ENCODE assay signal across 8 mouse cellular contexts in genomic region chr2:80616854-80617737, GRCm38 (mm10). TPM values are rescaled to one million over a fixed set of nuclear protein-coding genes. Genes with fewer than 3 reads are reported as not detected.
A peak's percentile ranks its signal among the peaks of the same experiment; 100 is the strongest.
DNase-seq lines count a peak whose midpoint lies in the region; ATAC-seq and TF ChIP-seq lines count a peak whose summit lies in the region.

Gene Dusp19, plus strand, starts transcription at chr2:80617045.
Gene Nup35, plus strand, starts transcription at chr2:80617236.

- H3K27me3 ChIP-seq in G1E (ENCODE audit: insufficient read depth, low read length), result no peaks in the 10 kb centered on the region
- no peaks in the 10 kb centered on the region for H3K27me3 ChIP-seq in forebrain, postnatal 0 days (ENCODE audit: insufficient read depth, low read length)
- H3K27me3 ChIP-seq in lung, embryonic 16.5 days (ENCODE audit: control insufficient read depth, insufficient read depth, low read depth, low read length), result no peaks in the 10 kb centered on the region

- H3K4me2 ChIP-seq in forebrain, postnatal 0 days (ENCODE audit: low read depth), result peak within 1 kb of the TSS; percentile 72
- H3K4me2 ChIP-seq in lung, embryonic 16.5 days (ENCODE audit: low read depth, low read length), result peak within 1 kb of the TSS; percentile 81

- no peak for TF ChIP-seq CTCF in G1E (IDR thresholded peaks at IDR 0.05; ENCODE audit: low read depth, low read length)
- TF ChIP-seq CTCF in forebrain, postnatal 0 days (IDR thresholded peaks at IDR 0.05; ENCODE audit: low read depth), result no peak

- H3K9ac ChIP-seq in forebrain, postnatal 0 days, result peak within 1 kb of the TSS; percentile 66
- peak within 1 kb of the TSS; percentile 85 for H3K9ac ChIP-seq in lung, embryonic 16.5 days (ENCODE audit: low read length)

- DNase-seq in G1E (ENCODE audit: low spot score), result peak; percentile 97
- DNase-seq in cerebellum, adult 18-20 months, result peak; percentile 96
- DNase-seq in forebrain, postnatal 0 days, result peak; percentile 97
- DNase-seq in layer of hippocampus, adult 9-10 months (ENCODE audit: low spot score), result peak; percentile 99
- peak; percentile 93 for DNase-seq in ovary, postnatal 10 days (ENCODE audit: low spot score)
- peak; percentile 90 to 93 for DNase-seq in thymus, postnatal 10 days (ENCODE audit: low spot score in 2 of 2)

- H3K36me3 ChIP-seq in G1E (replicated peaks), result peaks cover 10% of the 10 kb centered on the region
- no peaks in the 10 kb centered on the region for H3K36me3 ChIP-seq in forebrain, postnatal 0 days (ENCODE audit: insufficient read depth)
- H3K36me3 ChIP-seq in lung, embryonic 16.5 days (ENCODE audit: control insufficient read depth, insufficient read depth, low read length), result no peaks in the 10 kb centered on the region

- peaks cover 21% of the 10 kb centered on the region for H3K4me1 ChIP-seq in G1E (ENCODE audit: insufficient read depth, low read depth, low read length)
- 0 out of 2 replicates have a peak, but pooled peaks cover 4% of the 10 kb centered on the region for H3K4me1 ChIP-seq in forebrain, postnatal 0 days (ENCODE audit: insufficient read depth)
- H3K4me1 ChIP-seq in lung, embryonic 16.5 days (replicated peaks; ENCODE audit: control insufficient read depth, insufficient read depth, low read length), result peaks cover 5% of the 10 kb centered on the region; the same call in 1 of the 2 replicates

- WGBS in forebrain, postnatal 0 days, result 3% methylated on average over 21 of the region's 21 CpGs
- WGBS in lung, embryonic 16.5 days, result 1% methylated on average over 21 of the region's 21 CpGs

- peak; percentile 99 for ATAC-seq in G1E (ENCODE audit: extremely low read depth, insufficient number of reproducible peaks, low FRiP score, poor library complexity, severe bottlenecking)
- ATAC-seq in forebrain, postnatal 0 days, result peak; percentile 99
- ATAC-seq in hematopoietic stem cell, adult 5-6 weeks (replicated peaks in 1 of 2; ENCODE audit: insufficient read depth in 1 of 2, low FRiP score in 2 of 2, low TSS enrichment in 1 of 2, low read depth in 1 of 2, poor library complexity in 2 of 2, severe bottlenecking in 2 of 2), result peak; percentile 99
- peak; percentile 99 for ATAC-seq in lung, embryonic 16.5 days (ENCODE audit: low read depth)

- peak within 1 kb of the TSS; percentile 80 for H3K27ac ChIP-seq in forebrain, postnatal 0 days (ENCODE audit: low read depth, low read length)
- peak within 1 kb of the TSS; percentile 70 for H3K27ac ChIP-seq in lung, embryonic 16.5 days (ENCODE audit: low read length)

- no peaks in the 10 kb centered on the region for H3K9me3 ChIP-seq in G1E (replicated peaks)
- no peaks in the 10 kb centered on the region for H3K9me3 ChIP-seq in forebrain, postnatal 0 days (ENCODE audit: low read length)
- H3K9me3 ChIP-seq in lung, embryonic 16.5 days (ENCODE audit: control insufficient read depth, low read length), result no peaks in the 10 kb centered on the region

- peak within 1 kb of the TSS; percentile 73 for H3K4me3 ChIP-seq in G1E (ENCODE audit: low read depth, low read length)
- H3K4me3 ChIP-seq in forebrain, postnatal 0 days (ENCODE audit: low read depth, low read length), result peak within 1 kb of the TSS; percentile 60
- peak within 1 kb of the TSS; percentile 75 for H3K4me3 ChIP-seq in lung, embryonic 16.5 days (ENCODE audit: low read length)

RNA-seq across cellular contexts. Expression of gene Dusp19, which starts in this region (rescaled TPM):
- total RNA-seq in G1E (2014; fragmentation: Nextera tagmentation), result 27.0 and 30.1 TPM in 2 replicates
- 19.3 and 21.8 TPM in 2 replicates for total RNA-seq in G1E (2017)
- 0.46 and 1.1 TPM in 2 replicates for polyA plus RNA-seq in G1E (2012)
- 20.2 and 20.5 TPM in 2 replicates for total RNA-seq in forebrain, postnatal 0 days (2014; rRNA removed)
- 9.6 and 10.5 TPM in 2 replicates for polyA plus RNA-seq in forebrain, postnatal 0 days (2015; fragmentation: Nextera tagmentation; extraction: Ambion mirVana)
- 5.9 and 14.4 TPM in 2 replicates for total RNA-seq in hematopoietic stem cell, adult 5-6 weeks (2017)
- 15.6 and 17.3 TPM in 2 replicates for polyA plus RNA-seq in lung, embryonic 16.5 days (2015; fragmentation: Nextera tagmentation; extraction: Ambion mirVana)

RNA-seq across cellular contexts. Expression of gene Nup35, which starts in this region (rescaled TPM):
- total RNA-seq in G1E (2014; fragmentation: Nextera tagmentation) (65.8 and 73.1 TPM in 2 replicates), G1E (2017) (85.6 and 87.8 TPM in 2 replicates)
- 1.2 and 2.2 TPM in 2 replicates for polyA plus RNA-seq in G1E (2012)
- total RNA-seq in forebrain, postnatal 0 days (2014; rRNA removed), result 46.1 and 49.2 TPM in 2 replicates
- polyA plus RNA-seq in forebrain, postnatal 0 days (2015; fragmentation: Nextera tagmentation; extraction: Ambion mirVana), result 30.0 and 33.8 TPM in 2 replicates
- total RNA-seq in hematopoietic stem cell, adult 5-6 weeks (2017), result 31.3 and 37.9 TPM in 2 replicates
- 47.3 and 53.1 TPM in 2 replicates for polyA plus RNA-seq in lung, embryonic 16.5 days (2015; fragmentation: Nextera tagmentation; extraction: Ambion mirVana)

Comparison
In these comparisons a context has a peak if more than half of its experiments do, and no peak if none do; other contexts are left out.
1. Peak in every context shown above with its lines: DNase-seq, ATAC-seq, H3K4me3 ChIP-seq and H3K27ac ChIP-seq.